Mouse (Mus musculus) CH12.LX (cell line): ENCODE measurements around the gene Upf1. TPM values are rescaled to one million over a fixed set of nuclear protein-coding genes. Genes with fewer than 3 reads are reported as not detected.

Experiments
- DNase-seq: peaks from one replicate; pipeline ENCODE4 v3.0.0-alpha.2; 2013; ENCODE audit errors: extremely low read depth
- H3K27ac ChIP-seq: 2 replicates; pipeline ENCODE4 v1.5.1; 2012; ENCODE audit warnings: low read depth, mild to moderate bottlenecking, control low read depth, moderate library complexity; ENCODE audit not compliant: insufficient read depth
- H3K27me3 ChIP-seq: replicated peaks from 2 replicates; pipeline ENCODE3; 2012; ENCODE audit warnings: inconsistent platforms
- H3K36me3 ChIP-seq, 2 experiments: replicated peaks in 1 of 2; 2 replicates each; pipeline versions ENCODE3 to v1.6.1; 2012; ENCODE audit warnings: inconsistent platforms in 1 of 2, low read length in 1 of 2, mild to moderate bottlenecking in 1 of 2, mixed read lengths in 1 of 2, moderate library complexity in 1 of 2; ENCODE audit not compliant: control insufficient read depth in 1 of 2, insufficient read depth in 1 of 2
- H3K4me1 ChIP-seq, 2 experiments: 2 replicates each; pipeline ENCODE4 v1.6.1; 2012; ENCODE audit warnings: inconsistent platforms in 1 of 2, moderate library complexity in 1 of 2; ENCODE audit not compliant: insufficient read depth in 2 of 2, control insufficient read depth in 1 of 2
- H3K4me2 ChIP-seq: 2 replicates; pipeline ENCODE4 v1.6.1; 2012; ENCODE audit warnings: low read depth, mild to moderate bottlenecking, control low read depth; ENCODE audit not compliant: poor library complexity, insufficient read depth, severe bottlenecking
- H3K4me3 ChIP-seq, 3 experiments: fragments of 150-350 bp in 1 of 3; sonication (generic) in 1 of 3; replicated peaks in 1 of 3; 2 replicates each; pipeline versions ENCODE3 to v1.5.1; 2011 to 2012; ENCODE audit warnings: low read depth in 2 of 3, low read length in 2 of 3, mild to moderate bottlenecking in 2 of 3, moderate library complexity in 2 of 3, control low read depth in 1 of 3, improper control_type of control experiment in 1 of 3, inconsistent platforms in 1 of 3, mixed read lengths in 1 of 3; ENCODE audit not compliant: poor library complexity in 1 of 3
- H3K79me2 ChIP-seq: replicated peaks from 2 replicates; pipeline ENCODE4 v1.6.1; 2012; ENCODE audit warnings: mild to moderate bottlenecking, moderate library complexity; ENCODE audit not compliant: control insufficient read depth, poor library complexity, insufficient read depth, severe bottlenecking; ENCODE audit errors: extremely low read depth
- H3K9ac ChIP-seq: 2 replicates; pipeline ENCODE4 v1.6.1; 2012; ENCODE audit warnings: low read depth, mild to moderate bottlenecking, control low read depth, moderate library complexity; ENCODE audit not compliant: insufficient read depth
- H3K9me3 ChIP-seq: replicated peaks from 2 replicates; pipeline ENCODE3; 2012; ENCODE audit warnings: low read length, inconsistent platforms, mixed read lengths
- BHLHE40 ChIP-seq: IDR thresholded peaks from 2 replicates; pipeline ENCODE4 v1.6.1; 2011; ENCODE audit warnings: mild to moderate bottlenecking, low read depth, low read length, improper control_type of control experiment
- EP300 ChIP-seq: IDR thresholded peaks from 2 replicates; pipeline ENCODE4 v1.6.1; 2011; ENCODE audit warnings: low read length, improper control_type of control experiment
- ETS1 ChIP-seq: conservative IDR thresholded peaks from 2 replicates; pipeline ENCODE4 v1.6.1; 2012; ENCODE audit warnings: low read depth, mild to moderate bottlenecking, inconsistent platforms, low read length, improper control_type of control experiment, moderate library complexity
- JUND ChIP-seq: conservative IDR thresholded peaks from 2 replicates; pipeline ENCODE4 v1.6.1; 2011; ENCODE audit warnings: low read depth, low read length, improper control_type of control experiment
- KAT2A ChIP-seq: IDR thresholded peaks from 2 replicates; pipeline ENCODE4 v1.6.1; 2012; ENCODE audit warnings: low read length, improper control_type of control experiment, inconsistent platforms; ENCODE audit not compliant: insufficient replicate concordance
- MAX ChIP-seq: IDR thresholded peaks from 2 replicates; pipeline ENCODE4 v1.6.1; 2011; ENCODE audit warnings: low read length, improper control_type of control experiment
- SMC3 ChIP-seq: IDR thresholded peaks from 2 replicates; pipeline ENCODE4 v1.6.1; 2011; ENCODE audit warnings: low read depth, low read length, improper control_type of control experiment
- TBP ChIP-seq: conservative IDR thresholded peaks from 2 replicates; pipeline ENCODE4 v1.6.1; 2011; ENCODE audit warnings: low read depth, low read length, improper control_type of control experiment
- ZC3H11A ChIP-seq: IDR thresholded peaks from 2 replicates; pipeline ENCODE4 v1.6.1; 2012; ENCODE audit warnings: low read depth, mild to moderate bottlenecking, inconsistent platforms, low read length, improper control_type of control experiment
- ZKSCAN1 ChIP-seq: IDR thresholded peaks from 2 replicates; pipeline ENCODE4 v1.6.1; 2012; ENCODE audit warnings: low read depth, inconsistent platforms, low read length, improper control_type of control experiment, borderline replicate concordance
- ZMIZ1 ChIP-seq: IDR thresholded peaks from 2 replicates; pipeline ENCODE4 v1.6.1; 2012; ENCODE audit warnings: low read depth, mild to moderate bottlenecking, inconsistent platforms, low read length, improper control_type of control experiment
- dilution Hi-C: fragments of 300-500 bp; cut with MboI; formaldehyde crosslinking; loops from 2 replicates; pipeline ENCODE4 v1.14.3; 2020; ENCODE audit warnings: low sequenced_read_pairs; ENCODE audit not compliant: extremely low pct_unique_long_range_greater_than_20kb, extremely low pct_ligation_motif_present
- in situ Hi-C: fragments of 300-500 bp; cut with MboI; formaldehyde crosslinking; loops from 3 replicates; pipeline ENCODE4 v1.14.3; 2019; ENCODE audit warnings: low sequenced_read_pairs, low pct_ligation_motif_present, low pct_unique_long_range_greater_than_20kb, mixed read lengths
- polyA plus RNA-seq: library from polyadenylated mRNA; unstranded; fragments of >175 nt; gene quantifications from 2 replicates; pipeline ENCODE4 v1.2.1, GENCODE M21; 2012; ENCODE audit warnings: low read depth; ENCODE audit not compliant: insufficient read length
- total RNA-seq, 2 experiments: library from RNA; depleted of rRNA; stranded (reverse); fragments of 300-350 nt in 1 of 2; fragments of >200 nt in 1 of 2; gene quantifications; 2 replicates each; pipeline ENCODE4 v1.2.3; 2012 to 2014

Upf1 gene
- total and polyA plus RNA-seq, 3 experiments = 27.0 to 44.4 (median 39.6) TPM

- TF ChIP-seq BHLHE40 = no peak
- no peak for TF ChIP-seq ETS1
- no peak for TF ChIP-seq JUND
- TF ChIP-seq ZMIZ1 = no peak
- in situ Hi-C loops = no loop called here
Observed at GRCm38 (mm10) chr8:70285304-70285703, 67.8 kb downstream of the Upf1 start.

GRCm38 (mm10) chr8:70284421-70284820 lies 68.7 kb downstream of the Upf1 start:
- H3K4me2 ChIP-seq = no peak overlapping the region
- dilution Hi-C loops (no loop called here), in situ Hi-C loops (no loop called here)
- DNase-seq = no peak
- no peak overlapping the region for H3K9ac ChIP-seq
- H3K27ac ChIP-seq = no peak overlapping the region
- TF ChIP-seq KAT2A = no peak
- peaks cover 14 to 40% of the 10 kb centered on the region in 2 experiments for H3K36me3 ChIP-seq
- H3K4me1 ChIP-seq = peaks cover 5 to 14% of the 10 kb centered on the region in 2 experiments
- peaks cover 3% of the 10 kb centered on the region for H3K9me3 ChIP-seq
- H3K27me3 ChIP-seq = no peaks in the 10 kb centered on the region
- no peaks in the 10 kb centered on the region for H3K79me2 ChIP-seq
- H3K4me3 ChIP-seq = no peak overlapping the region

More at GRCm38 (mm10) chr8:70285304-70285703, 67.8 kb downstream of the Upf1 start:
- no peak for DNase-seq
- no peaks in the 10 kb centered on the region for H3K79me2 ChIP-seq
- H3K4me1 ChIP-seq = peaks cover 5 to 14% of the 10 kb centered on the region in 2 experiments
- H3K9ac ChIP-seq = no peak overlapping the region
- peaks cover 3% of the 10 kb centered on the region for H3K9me3 ChIP-seq
- dilution Hi-C loops = no loop called here
- peaks cover 19 to 48% of the 10 kb centered on the region in 2 experiments for H3K36me3 ChIP-seq
- no peak overlapping the region for H3K4me2 ChIP-seq
- H3K27me3 ChIP-seq = no peaks in the 10 kb centered on the region
- no peak overlapping the region for H3K4me3 ChIP-seq
- no peak overlapping the region for H3K27ac ChIP-seq

DNA sequence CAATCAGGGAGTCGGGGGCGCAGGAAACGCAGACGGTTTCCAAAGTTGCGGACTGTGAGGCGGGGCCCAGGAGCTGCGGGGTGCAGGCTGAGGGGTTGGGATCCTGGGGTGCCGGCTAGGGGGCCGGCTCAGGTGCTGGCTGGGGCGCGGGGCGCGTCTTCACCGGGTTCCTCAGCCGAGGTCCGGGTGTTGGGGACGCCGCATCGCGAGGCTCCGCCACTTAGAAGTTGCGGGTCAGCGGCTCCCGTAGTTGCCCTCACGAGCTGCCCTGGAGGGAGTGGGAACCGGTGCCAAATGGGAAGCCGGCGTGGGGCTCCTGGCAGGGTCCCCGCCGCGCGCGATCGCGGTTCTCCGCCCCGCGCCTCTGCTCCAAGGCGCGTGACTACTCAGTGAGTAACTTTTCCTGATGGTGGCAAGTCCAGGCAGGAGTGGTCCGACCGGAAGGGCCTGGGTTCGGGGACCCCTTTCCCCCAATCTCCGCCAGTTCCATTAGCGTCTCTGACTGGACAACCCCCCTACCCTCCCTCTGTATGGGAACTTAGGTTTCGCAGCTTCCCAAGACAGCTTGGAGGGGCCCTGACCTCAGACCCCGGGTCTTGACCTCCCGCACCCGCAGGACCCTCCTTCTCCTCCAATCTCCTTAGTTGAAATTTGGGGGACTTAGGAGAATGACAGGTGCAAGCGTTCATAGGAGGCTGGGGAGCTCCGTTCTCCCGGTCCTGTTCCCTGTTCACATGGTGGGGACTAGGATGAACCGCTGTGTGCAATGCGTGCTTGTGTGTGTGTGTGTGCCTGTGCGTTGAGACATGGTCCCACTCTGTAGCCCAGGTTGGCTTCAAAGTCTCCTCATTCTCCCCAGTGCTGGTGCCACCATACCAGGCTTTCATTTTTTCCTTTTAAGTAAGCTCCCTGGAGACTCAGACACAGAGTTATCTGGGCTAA lies 69.7 kb downstream of the Upf1 start:
- peak overlapping the region; percentile 92 for H3K9ac ChIP-seq
- peaks cover 3% of the 10 kb centered on the region for H3K9me3 ChIP-seq
- H3K4me3 ChIP-seq = peak overlapping the region; percentile 74 to 96 (median 88)
- in situ Hi-C loops (no loop called here), dilution Hi-C loops (no loop called here)
- no peak for DNase-seq
- H3K36me3 ChIP-seq = peaks cover 13 to 32% of the 10 kb centered on the region in 2 experiments
- no peaks in the 10 kb centered on the region for H3K27me3 ChIP-seq
- no peak for TF ChIP-seq ZC3H11A
- TF ChIP-seq SMC3 = no peak
- no peak for TF ChIP-seq MAX
- TF ChIP-seq EP300 = no peak
- TF ChIP-seq TBP = no peak
- no peak for TF ChIP-seq ZKSCAN1
- no peaks in the 10 kb centered on the region for H3K79me2 ChIP-seq
- peak overlapping the region; percentile 45 for H3K4me2 ChIP-seq
- H3K4me1 ChIP-seq = peaks cover 5 to 15% of the 10 kb centered on the region in 2 experiments
- H3K27ac ChIP-seq = no peak overlapping the region
